Mouse (Mus musculus): ENCODE measurements around the gene Igfbp4. TPM values are rescaled to one million over a fixed set of nuclear protein-coding genes. Genes with fewer than 3 reads are reported as not detected.

The Igfbp4 gene
- polyA plus RNA-seq, 1 experiment from 2014 or later: 1,352 TPM

GRCm38 (mm10) chr11:99063406-99064131 is 22.5 kb downstream of the Igfbp4 start:
- Histone ChIP-seq H3K4me3 (replicated peaks) (no peak overlapping the region), H3K36me3 (no peaks in the 10 kb centered on the region), H3K4me2 (replicated peaks) (no peak overlapping the region), H3K9me3 (replicated peaks) (0 out of 2 replicates have a peak, but pooled peaks cover 5% of the 10 kb centered on the region), H3K9ac (no peak overlapping the region), H3K27ac (replicated peaks) (no peak overlapping the region), H3K4me1 (peaks cover 28% of the 10 kb centered on the region), H3K27me3 (no peaks in the 10 kb centered on the region)
- ATAC-seq (ENCODE audit: insufficient number of reproducible peaks, low FRiP score, low TSS enrichment, low read depth): no peak
- 49% methylated on average over 8 of the region's 8 CpGs for WGBS

DNA sequence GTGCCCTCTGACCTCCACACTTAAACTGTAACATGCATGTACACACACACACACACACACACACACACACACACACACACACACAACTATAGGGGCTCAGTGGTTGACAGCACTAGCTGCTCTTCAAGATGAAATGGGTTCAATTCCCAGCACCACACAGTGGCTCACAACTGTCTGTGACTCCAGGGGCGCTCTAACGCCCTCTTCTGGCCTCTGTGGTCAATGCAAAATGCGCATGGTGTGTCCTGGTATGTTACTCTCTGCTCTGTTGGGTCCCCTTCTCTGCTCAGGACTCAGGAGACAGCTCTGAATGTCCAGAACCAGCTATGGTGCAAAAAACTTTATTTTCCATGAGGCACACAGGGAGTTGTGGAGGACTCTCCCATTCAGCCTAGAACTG is 24.3 kb downstream of the Igfbp4 start:
- no peak for ATAC-seq (ENCODE audit: insufficient number of reproducible peaks, low FRiP score, low TSS enrichment, low read depth)
- H3K27ac ChIP-seq (replicated peaks): peak overlapping the region; percentile 65; the same call in 1 of the 2 replicates
- 81% methylated on average over 3 of the region's 3 CpGs for WGBS

GRCm38 (mm10) chr11:99065979-99066378 is 24.9 kb downstream of the Igfbp4 start:
- H3K4me3 ChIP-seq (replicated peaks): no peak overlapping the region
- H3K27me3 ChIP-seq: no peaks in the 10 kb centered on the region
- peak; percentile 52; the same call in 1 of the 2 replicates for ATAC-seq (ENCODE audit: insufficient number of reproducible peaks, low FRiP score, low TSS enrichment, low read depth)
- no peak overlapping the region for H3K4me2 ChIP-seq (replicated peaks)
- no peak overlapping the region for H3K9ac ChIP-seq
- no peaks in the 10 kb centered on the region for H3K36me3 ChIP-seq
- H3K4me1 ChIP-seq: peaks cover 19% of the 10 kb centered on the region
- peak overlapping the region; percentile 65; the same call in 1 of the 2 replicates for H3K27ac ChIP-seq (replicated peaks)
- 25% methylated on average over 2 of the region's 2 CpGs for WGBS
- H3K9me3 ChIP-seq (replicated peaks): no peaks in the 10 kb centered on the region

More for the DNA sequence above, 24.3 kb downstream of the Igfbp4 start:
- no peaks in the 10 kb centered on the region for H3K36me3 ChIP-seq
- no peak overlapping the region for H3K9ac ChIP-seq
- H3K4me2 ChIP-seq (replicated peaks): no peak overlapping the region
- peaks cover 23% of the 10 kb centered on the region for H3K4me1 ChIP-seq
- no peaks in the 10 kb centered on the region for H3K27me3 ChIP-seq
- H3K4me3 ChIP-seq (replicated peaks): no peak overlapping the region
- H3K9me3 ChIP-seq (replicated peaks): no peaks in the 10 kb centered on the region

DNA sequence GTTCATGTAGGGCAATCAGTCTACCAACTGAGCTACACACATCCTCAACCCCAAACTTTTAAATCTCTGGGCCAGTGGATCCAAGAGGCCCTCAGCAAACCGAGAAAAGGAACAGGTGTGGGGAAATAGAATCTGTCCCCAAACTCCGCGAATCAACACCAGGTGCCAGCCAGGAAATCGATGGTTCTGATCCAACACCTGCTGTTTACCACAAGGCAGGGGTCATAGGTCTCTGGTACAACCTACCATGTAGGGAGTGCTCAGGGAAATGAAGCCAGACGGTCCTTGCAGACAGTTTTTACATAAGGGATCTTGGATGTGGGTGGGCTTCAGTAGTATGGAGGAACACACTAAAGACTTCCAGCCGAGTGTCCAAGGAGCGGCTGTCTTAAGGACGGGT is 26.5 kb downstream of the Igfbp4 start:
- no peaks in the 10 kb centered on the region for H3K27me3 ChIP-seq
- no peak overlapping the region for H3K27ac ChIP-seq (replicated peaks)
- no peak overlapping the region for H3K9ac ChIP-seq
- no peak overlapping the region for H3K4me3 ChIP-seq (replicated peaks)
- no peaks in the 10 kb centered on the region for H3K36me3 ChIP-seq
- H3K9me3 ChIP-seq (replicated peaks): no peaks in the 10 kb centered on the region
- peaks cover 35% of the 10 kb centered on the region for H3K4me1 ChIP-seq
- ATAC-seq (ENCODE audit: insufficient number of reproducible peaks, low FRiP score, low TSS enrichment, low read depth): no peak
- H3K4me2 ChIP-seq (replicated peaks): no peak overlapping the region
- 79% methylated on average over 8 of the region's 8 CpGs for WGBS

- 86% methylated on average over 5 of the region's 5 CpGs for WGBS
- no peak overlapping the region for H3K9ac ChIP-seq
- ATAC-seq (ENCODE audit: insufficient number of reproducible peaks, low FRiP score, low TSS enrichment, low read depth): no peak
- H3K4me3 ChIP-seq (replicated peaks): no peak overlapping the region
- peaks cover 34% of the 10 kb centered on the region for H3K4me1 ChIP-seq
- H3K36me3 ChIP-seq: no peaks in the 10 kb centered on the region
- no peaks in the 10 kb centered on the region for H3K9me3 ChIP-seq (replicated peaks)
- no peaks in the 10 kb centered on the region for H3K27me3 ChIP-seq
- H3K27ac ChIP-seq (replicated peaks): no peak overlapping the region
- no peak overlapping the region for H3K4me2 ChIP-seq (replicated peaks)
Measured at GRCm38 (mm10) chr11:99068455-99068854, 27.4 kb downstream of the Igfbp4 start.

DNA sequence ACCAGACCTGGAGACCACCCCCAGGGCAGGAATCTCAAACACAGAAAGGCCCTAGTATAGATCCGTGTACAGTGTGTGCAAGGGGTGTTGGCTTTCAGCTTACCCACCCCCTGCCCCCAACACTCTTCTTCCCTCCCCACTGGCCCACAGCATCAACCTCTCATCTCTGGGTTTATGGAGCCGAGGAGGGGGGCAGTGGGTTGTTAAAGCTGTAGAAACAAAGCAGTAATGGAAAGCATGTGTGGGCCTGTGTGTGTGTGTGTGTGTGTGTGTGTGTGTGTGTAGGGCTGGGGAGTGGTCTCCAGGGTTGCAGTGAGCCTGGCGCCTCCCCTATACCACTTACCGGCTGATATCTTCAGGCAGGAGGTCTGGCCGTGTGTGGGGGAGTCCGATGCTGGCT is 30.8 kb downstream of the Igfbp4 start:
- Histone ChIP-seq H3K4me1 (peaks cover 36% of the 10 kb centered on the region), H3K4me3 (replicated peaks) (no peak overlapping the region), H3K27me3 (no peaks in the 10 kb centered on the region), H3K36me3 (no peaks in the 10 kb centered on the region), H3K9me3 (replicated peaks) (no peaks in the 10 kb centered on the region), H3K9ac (no peak overlapping the region), H3K4me2 (replicated peaks) (no peak overlapping the region), H3K27ac (replicated peaks) (peak overlapping the region; percentile 74)
- 8% methylated on average over 6 of the region's 6 CpGs for WGBS
- peak; percentile 74 for ATAC-seq (ENCODE audit: insufficient number of reproducible peaks, low FRiP score, low TSS enrichment, low read depth)

DNA sequence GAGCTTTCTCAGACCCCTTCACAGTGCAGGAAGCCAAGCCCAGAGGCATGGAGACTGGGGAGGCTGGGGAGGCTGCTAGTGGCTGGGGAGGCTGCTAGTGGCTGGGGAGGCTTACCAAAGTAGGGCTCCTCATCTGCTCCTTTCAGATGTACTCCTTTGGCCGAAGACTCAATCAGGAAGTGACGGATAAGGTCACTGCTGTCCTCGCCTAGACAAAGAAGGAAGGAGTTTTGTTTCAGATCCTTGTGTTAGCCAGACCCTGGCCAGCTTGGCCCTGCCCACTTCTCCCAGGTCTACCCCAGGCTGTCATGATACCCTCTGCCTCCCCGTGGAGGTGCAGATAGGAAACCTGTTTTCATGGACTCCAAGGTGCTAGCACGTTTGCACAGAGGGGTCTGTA is 32.7 kb downstream of the Igfbp4 start:
- WGBS: 64% methylated on average over 5 of the region's 5 CpGs

GRCm38 (mm10) chr11:99076744-99077319 is 35.8 kb downstream of the Igfbp4 start:
- no peak overlapping the region for H3K9ac ChIP-seq
- no peak overlapping the region for H3K4me3 ChIP-seq (replicated peaks)
- no peaks in the 10 kb centered on the region for H3K27me3 ChIP-seq
- H3K27ac ChIP-seq (replicated peaks): peak overlapping the region; percentile 71
- peaks cover 67% of the 10 kb centered on the region for H3K4me1 ChIP-seq
- no peaks in the 10 kb centered on the region for H3K9me3 ChIP-seq (replicated peaks)
- WGBS: 25% methylated on average over 5 of the region's 5 CpGs
- ATAC-seq (ENCODE audit: insufficient number of reproducible peaks, low FRiP score, low TSS enrichment, low read depth): no peak
- no peak overlapping the region for H3K4me2 ChIP-seq (replicated peaks)
- H3K36me3 ChIP-seq: 0 out of 2 replicates have a peak, but pooled peaks cover 3% of the 10 kb centered on the region

More for the DNA sequence above, 32.7 kb downstream of the Igfbp4 start:
- no peaks in the 10 kb centered on the region for H3K36me3 ChIP-seq
- no peak overlapping the region; the same call in 1 of the 2 replicates for H3K27ac ChIP-seq (replicated peaks)
- H3K4me3 ChIP-seq (replicated peaks): no peak overlapping the region
- no peak overlapping the region for H3K4me2 ChIP-seq (replicated peaks)
- H3K27me3 ChIP-seq: no peaks in the 10 kb centered on the region
- no peak for ATAC-seq (ENCODE audit: insufficient number of reproducible peaks, low FRiP score, low TSS enrichment, low read depth)
- H3K9ac ChIP-seq: no peak overlapping the region
- H3K9me3 ChIP-seq (replicated peaks): no peaks in the 10 kb centered on the region
- peaks cover 51% of the 10 kb centered on the region for H3K4me1 ChIP-seq

DNA sequence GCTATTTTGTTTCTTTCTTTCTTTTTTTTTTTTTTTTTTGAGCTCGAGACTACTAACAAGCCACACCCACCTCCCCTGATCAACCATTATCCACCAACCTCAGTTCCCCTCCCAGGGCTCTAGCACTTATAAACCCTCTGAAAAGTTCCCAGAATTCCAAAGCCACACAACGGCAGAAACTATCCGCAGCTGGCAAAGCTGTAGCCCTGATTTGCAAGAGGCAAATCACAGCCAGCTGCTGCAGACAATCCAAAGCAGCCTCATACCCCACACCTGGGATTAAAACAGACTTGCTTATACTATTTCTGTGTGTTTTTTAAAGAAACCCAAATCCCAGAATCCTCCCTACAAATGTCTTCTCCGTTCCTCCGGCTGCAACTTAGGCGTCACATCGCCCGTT is 36.8 kb downstream of the Igfbp4 start:
- H3K4me2 ChIP-seq (replicated peaks): 0 out of 2 replicates have a peak overlapping the region, but pooled peaks have one; percentile 6
- H3K9ac ChIP-seq: no peak overlapping the region
- peaks cover 69% of the 10 kb centered on the region for H3K4me1 ChIP-seq
- peak overlapping the region; percentile 71 for H3K27ac ChIP-seq (replicated peaks)
- no peaks in the 10 kb centered on the region for H3K27me3 ChIP-seq
- H3K9me3 ChIP-seq (replicated peaks): no peaks in the 10 kb centered on the region
- H3K36me3 ChIP-seq: 0 out of 2 replicates have a peak, but pooled peaks cover 3% of the 10 kb centered on the region
- ATAC-seq (ENCODE audit: insufficient number of reproducible peaks, low FRiP score, low TSS enrichment, low read depth): no peak
- 45% methylated on average over 8 of the region's 8 CpGs for WGBS
- no peak overlapping the region for H3K4me3 ChIP-seq (replicated peaks)

DNA sequence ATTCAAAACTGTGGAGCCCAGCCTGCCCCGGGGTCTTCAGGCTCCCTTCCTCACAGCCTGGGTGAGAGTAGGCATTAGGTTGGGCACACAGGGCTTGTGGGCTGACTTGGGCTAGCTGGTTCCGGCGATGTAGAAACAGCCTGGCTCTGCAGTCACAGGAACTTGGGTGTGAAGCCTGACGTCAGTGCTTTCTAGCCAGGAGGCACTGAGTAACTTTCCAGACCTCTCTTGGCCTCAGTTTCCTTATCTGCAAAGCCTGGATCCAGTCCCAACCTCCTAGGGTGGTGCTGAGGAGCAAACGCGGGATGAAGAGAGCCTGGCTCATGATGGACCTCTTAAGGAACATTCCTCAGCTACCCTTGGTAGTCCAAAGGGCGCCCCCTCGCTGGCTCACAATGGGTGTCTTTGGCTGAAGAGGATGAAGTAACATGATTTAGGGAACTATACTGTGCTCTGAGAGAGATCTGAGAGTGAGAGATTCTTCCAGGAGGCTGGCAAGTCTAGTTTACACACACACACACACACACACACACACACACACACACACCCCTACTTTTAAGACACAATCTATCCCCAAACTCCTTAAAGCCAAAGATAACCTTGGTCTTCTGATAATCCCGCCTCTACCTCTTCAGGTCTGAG is 40.0 kb downstream of the Igfbp4 start:
- Histone ChIP-seq H3K27me3 (no peaks in the 10 kb centered on the region), H3K4me3 (replicated peaks) (no peak overlapping the region), H3K9ac (no peak overlapping the region), H3K27ac (replicated peaks) (peak overlapping the region; percentile 63; the same call in 1 of the 2 replicates), H3K9me3 (replicated peaks) (no peaks in the 10 kb centered on the region), H3K4me2 (replicated peaks) (no peak overlapping the region), H3K36me3 (0 out of 2 replicates have a peak, but pooled peaks cover 3% of the 10 kb centered on the region), H3K4me1 (peaks cover 61% of the 10 kb centered on the region)
- 74% methylated on average over 9 of the region's 9 CpGs for WGBS
- ATAC-seq (ENCODE audit: insufficient number of reproducible peaks, low FRiP score, low TSS enrichment, low read depth): no peak

DNA sequence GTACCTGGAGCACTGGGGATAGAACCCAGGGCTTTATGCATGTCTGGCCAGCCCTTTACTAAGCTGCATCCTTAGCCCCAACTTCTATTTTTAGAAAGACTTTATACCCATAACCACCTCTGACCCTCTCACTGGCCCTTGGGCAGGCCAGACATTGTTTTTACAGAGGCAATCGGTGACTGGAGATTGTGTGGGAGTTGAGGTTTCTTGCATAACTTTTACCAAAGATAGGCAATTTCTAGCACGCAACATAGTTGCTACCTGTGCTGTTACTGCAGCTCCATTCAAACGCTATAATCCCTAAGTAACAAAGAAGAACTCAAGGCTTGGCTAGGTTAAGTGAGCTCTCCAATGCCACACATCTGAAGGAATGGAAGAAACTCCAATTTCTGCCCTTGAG is 40.5 kb downstream of the Igfbp4 start:
- WGBS: 44% methylated on average over 3 of the region's 3 CpGs
- Histone ChIP-seq H3K4me2 (replicated peaks) (no peak overlapping the region), H3K9ac (no peak overlapping the region), H3K27ac (replicated peaks) (peak overlapping the region; percentile 63), H3K4me1 (peaks cover 61% of the 10 kb centered on the region), H3K9me3 (replicated peaks) (no peaks in the 10 kb centered on the region), H3K27me3 (no peaks in the 10 kb centered on the region), H3K4me3 (replicated peaks) (no peak overlapping the region), H3K36me3 (0 out of 2 replicates have a peak, but pooled peaks cover 3% of the 10 kb centered on the region)
- no peak for ATAC-seq (ENCODE audit: insufficient number of reproducible peaks, low FRiP score, low TSS enrichment, low read depth)

Measured in embryonic facial prominence, embryonic 15.5 days (tissue).